Mouse (Mus musculus): Measurements from ENCODE around the gene Iqce.

The Iqce gene

DNA sequence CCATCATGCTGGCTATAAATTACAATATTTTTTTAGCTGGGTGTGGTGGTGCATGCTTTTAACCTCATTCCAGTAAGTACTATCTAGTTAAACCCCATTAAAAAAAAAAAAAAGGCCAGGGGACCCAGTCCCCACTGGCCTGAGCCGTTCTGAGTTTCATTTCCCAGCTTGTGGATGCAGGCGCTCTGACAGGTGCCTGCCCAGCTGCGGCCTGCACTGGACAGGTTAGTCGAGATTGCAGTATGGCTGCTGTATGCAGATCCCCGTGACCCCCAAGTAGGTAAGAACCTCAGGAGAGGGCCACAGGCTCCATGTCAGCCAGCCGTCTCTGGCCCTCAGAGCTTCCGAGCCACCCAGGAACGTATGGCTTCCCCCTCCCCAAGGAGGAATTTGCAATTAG, 40.8 kb downstream of the Iqce start:
- DNase-seq (ENCODE audit: low spot score) = no peak

DNA sequence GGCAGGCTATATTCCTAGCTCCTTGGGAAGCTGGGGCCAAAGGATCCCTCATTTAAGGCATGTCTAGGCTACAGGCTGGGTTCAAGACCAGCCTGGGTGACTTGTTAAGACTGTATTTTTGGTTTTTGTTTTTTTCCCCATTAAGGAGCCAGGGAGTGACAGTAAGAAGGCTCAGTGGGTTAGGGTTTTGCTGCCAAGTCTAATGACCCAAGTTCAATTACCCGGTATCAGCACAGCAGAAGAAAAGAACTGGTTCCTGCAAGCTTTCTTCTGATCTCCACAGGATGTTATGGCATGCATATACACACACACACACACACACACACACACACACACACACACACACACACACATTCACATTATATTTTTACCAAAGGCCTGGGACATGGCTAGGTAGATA, 41.8 kb downstream of the Iqce start:
- no peak for DNase-seq (ENCODE audit: low spot score)

GRCm38 (mm10) chr5:140659607-140660272, 42.4 kb downstream of the Iqce start:
- DNase-seq (ENCODE audit: low spot score) = no peak

DNA sequence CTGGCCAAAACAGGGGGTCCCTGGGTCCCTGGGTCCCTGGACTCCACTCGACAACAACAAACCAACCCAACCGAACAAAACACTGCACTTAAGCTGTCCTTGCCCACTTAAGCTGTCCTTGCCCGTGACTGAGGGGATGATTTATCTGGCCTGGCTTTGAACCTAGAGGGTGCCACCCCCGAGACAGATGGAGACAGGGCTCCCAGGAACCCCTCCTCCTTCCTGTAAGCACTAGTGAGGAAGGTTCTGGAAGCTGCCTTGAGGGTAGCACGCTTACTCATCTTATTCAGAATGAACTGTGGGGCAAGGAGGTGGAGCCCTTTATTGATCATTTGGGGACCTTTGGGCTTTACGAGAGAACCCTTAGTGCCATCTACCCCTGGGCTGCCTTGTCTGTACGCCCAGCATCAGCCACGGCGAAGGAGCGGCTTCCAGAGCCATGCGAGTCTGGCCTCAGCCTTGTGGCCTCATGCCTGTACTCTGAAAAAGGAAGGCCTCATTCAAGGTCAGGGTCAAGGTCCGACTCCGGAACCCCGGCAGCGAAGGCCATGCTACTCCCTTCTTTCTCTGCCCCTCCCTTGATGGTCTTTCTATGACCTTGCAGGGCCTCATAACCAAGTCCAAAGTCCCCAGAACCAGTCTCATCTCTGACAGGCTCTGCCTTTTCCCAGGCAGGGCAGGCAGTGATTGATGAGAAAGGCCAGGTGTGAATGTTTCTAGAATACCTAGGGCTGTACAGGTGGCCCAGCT, 47.9 kb downstream of the Iqce start:
- peak; percentile 69 for DNase-seq (ENCODE audit: low spot score)

- DNase-seq (ENCODE audit: low spot score) = no peak
Observed at GRCm38 (mm10) chr5:140652587-140652986, 49.6 kb downstream of the Iqce start.

DNA sequence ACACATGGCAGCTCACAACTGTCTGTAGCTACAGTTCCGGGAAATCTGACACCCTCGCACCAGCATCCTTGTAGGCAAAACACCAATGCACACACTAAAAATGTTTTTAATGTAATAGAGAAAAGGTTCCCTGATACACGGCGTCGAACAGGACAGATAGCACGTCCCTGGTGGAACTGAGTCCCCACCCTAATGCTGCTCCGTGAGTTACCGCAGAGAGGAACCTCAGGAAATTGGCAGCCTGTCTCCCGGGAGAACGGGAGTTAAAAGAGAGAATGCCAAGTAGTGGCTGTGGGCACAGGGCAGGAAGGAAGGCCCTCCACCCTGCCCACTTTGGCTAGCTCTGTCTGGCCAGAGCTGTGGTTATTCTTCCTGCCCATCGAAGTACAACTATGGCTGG, 50.9 kb downstream of the Iqce start:
- DNase-seq (ENCODE audit: low spot score) = no peak

- no peak for DNase-seq (ENCODE audit: low spot score)
Observed at GRCm38 (mm10) chr5:140649881-140650414, 52.2 kb downstream of the Iqce start.

- DNase-seq (ENCODE audit: low spot score) = peak; percentile 97
Observed at GRCm38 (mm10) chr5:140649101-140649667, 53.0 kb downstream of the Iqce start.

DNA sequence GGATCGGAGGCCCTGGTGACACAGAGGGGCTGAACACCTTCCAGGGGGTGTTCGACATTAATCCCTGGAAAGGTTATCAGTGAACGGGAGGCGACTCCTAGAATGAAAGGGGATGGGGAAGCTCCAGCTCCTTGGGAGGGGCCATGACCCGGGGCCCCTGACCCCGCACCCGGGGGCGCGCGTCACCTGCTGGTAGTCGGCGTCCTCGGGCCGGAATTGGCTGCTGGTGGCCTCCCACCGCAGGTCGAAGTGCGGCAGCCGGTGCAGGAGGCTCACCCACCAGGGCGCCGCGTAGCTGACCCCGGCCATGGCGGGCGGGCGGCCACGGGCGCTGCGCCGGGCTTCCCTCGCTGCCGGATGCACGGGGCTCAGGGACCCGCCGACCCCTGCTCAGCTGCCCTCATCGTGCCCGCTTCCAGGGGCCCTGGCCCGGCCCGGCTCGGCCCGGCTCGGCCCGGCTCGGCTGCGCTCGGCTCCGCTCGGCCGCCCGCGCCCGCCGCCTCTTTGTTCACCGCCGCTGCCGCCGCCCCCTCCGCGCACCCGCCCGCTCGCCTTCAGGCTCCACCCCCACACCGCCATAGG, 53.6 kb downstream of the Iqce start, which contains the start of gene Ttyh3:
Ttyh3 (minus strand) TSS at position 513 of the 582 bp plus-strand sequence.
- no peak for DNase-seq (ENCODE audit: low spot score)

GRCm38 (mm10) chr5:140647821-140648518, 54.2 kb downstream of the Iqce start:
- DNase-seq (ENCODE audit: low spot score) = no peak

DNA sequence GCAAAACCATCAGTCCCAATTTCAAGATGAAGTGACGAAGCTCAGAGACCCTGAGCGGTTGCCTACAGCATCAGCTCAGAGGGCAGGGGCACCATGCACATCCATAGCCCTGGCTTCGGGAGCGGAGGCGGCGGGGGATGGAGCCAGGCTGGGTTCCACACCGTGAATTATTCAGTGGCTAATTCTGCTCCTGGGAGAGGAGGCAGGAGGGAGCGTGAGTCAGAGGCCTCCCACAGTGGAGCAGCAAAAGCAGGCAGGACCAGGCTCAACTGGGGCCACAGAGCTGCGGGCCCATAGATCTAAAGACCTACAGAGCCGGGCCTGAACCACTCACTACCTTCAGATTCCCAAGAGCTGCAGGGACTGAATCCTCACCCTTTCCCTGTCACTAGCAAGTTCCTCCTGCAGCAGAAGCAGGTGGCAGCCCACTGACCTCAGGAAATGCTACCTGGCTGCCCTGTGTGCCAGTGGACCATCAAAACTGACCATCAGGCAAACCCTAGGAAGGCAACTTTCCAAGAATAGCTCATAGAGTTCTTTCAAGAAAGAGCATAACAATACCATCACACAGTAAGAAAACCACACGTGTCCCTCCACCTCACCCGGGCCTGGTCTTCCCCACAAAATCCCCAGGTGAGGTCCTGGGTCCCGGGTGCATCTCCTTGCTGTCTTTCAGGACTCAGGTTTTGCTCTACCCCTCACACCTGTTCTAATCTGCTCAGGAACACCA, 55.0 kb downstream of the Iqce start:
- no peak for DNase-seq (ENCODE audit: low spot score)

DNA sequence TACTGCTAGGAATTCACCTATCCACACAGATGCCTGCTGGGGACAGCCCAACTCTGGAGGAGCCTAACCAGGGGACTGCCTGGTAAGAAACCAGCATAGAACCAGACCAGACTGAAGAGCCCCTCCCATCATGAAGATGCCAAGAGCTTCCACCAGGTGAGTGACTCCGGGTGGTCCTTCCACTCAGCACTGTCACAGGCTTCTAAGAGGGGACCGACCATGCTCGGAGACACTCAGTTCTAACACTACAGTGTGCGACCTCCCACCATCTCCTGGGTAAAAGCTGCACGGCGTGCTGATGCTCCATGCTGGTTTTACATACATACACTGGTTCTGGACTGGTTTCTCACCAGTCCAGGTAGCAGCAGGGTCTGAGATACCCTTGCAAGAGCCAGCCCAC, 56.0 kb downstream of the Iqce start:
- DNase-seq (ENCODE audit: low spot score) = no peak

DNA sequence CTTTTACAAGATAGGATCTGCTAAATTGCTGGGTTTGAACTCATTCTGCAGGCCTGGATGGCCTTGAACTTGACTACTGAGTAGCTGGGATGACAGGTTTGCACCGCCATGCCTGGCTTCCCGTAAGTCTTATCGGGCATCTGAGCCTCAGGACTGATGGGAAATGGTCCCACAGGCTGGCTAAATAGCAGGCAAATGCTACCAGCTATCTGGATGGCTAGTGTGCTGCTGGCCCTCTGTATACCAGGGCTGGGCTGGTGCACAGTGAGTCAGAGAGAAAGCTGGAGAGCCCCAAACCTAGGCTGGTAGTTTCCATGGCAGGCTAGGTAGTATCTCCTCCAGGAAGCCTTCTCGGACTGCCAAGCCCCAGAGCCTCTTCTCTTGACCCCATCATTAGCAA, 56.7 kb downstream of the Iqce start:
- no peak for DNase-seq (ENCODE audit: low spot score)

GRCm38 (mm10) chr5:140644702-140645201, 57.4 kb downstream of the Iqce start:
- DNase-seq (ENCODE audit: low spot score) = no peak

DNA sequence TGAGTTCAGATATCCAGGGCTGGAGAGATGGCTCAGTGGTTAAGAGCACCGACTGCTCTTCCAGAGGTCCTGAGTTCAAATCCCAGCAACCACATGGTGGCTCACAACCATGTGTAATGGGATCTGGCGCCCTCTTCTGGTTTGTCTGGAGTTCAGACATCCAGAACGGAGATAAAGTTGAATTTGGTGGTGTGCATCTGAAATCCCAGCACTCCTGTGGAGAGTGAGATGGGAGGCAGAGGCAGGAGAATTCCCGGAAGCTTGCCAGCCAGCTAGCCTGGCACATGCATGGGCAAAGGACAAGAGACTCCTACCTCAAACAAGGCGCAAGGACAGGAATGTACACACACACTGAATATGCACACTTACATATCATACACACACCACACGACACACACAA, 57.9 kb downstream of the Iqce start:
- DNase-seq (ENCODE audit: low spot score) = no peak

- no peak for DNase-seq (ENCODE audit: low spot score)
Observed at GRCm38 (mm10) chr5:140642076-140642475, 60.1 kb downstream of the Iqce start.

DNA sequence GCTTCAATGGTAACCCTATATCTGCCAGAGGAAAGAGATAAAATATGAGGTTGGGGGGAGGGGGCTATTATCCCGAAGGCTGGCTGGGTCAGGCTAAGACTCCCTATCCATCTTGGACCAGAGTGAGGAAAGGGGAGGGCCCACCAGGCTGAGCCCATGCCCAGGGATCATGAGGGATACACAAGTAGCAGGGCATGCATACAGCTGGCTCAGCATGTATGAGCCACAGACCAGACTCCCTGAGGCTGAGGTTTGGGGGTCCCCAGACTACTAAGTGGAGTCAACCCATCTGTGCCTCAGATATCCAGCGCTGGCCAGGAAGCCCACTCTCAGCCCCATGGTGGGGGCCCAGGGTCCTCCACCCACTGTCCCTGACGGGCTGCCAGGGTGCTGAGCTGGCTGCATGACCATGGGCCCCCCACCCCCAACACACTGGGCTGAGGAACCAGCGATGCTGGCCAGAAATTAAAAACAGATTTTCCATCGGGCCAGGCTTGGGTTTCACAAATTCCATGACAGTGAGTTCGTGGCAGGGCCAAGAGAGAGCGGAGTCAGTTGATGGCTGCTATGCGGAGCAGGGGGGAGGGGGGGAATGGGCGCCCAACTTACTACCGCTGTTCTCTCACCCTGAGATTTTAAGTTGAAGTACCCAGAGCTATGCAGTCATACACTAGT, 60.8 kb downstream of the Iqce start:
- no peak for DNase-seq (ENCODE audit: low spot score)

DNA sequence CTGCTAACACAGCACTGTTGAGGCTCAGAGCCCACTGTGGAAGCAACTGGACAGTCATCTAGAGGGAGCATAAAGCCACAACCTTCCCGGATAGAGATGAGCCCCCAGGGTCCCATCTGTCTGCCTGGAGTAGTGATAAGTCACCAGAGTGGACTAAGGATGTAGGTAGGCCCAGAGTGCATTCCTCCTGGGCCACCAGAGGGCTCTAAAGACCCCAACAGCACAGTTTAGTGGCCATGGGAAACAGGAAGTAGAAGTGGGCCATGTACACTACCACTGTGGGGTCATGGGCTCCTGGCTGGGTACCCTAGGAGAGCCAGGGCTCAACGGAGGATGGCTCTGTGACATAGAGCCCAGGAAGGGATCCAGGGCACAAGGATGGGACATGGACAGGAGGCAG, 61.4 kb downstream of the Iqce start:
- DNase-seq (ENCODE audit: low spot score) = no peak

GRCm38 (mm10) chr5:140639871-140640270, 62.3 kb downstream of the Iqce start:
- no peak for DNase-seq (ENCODE audit: low spot score)

DNA sequence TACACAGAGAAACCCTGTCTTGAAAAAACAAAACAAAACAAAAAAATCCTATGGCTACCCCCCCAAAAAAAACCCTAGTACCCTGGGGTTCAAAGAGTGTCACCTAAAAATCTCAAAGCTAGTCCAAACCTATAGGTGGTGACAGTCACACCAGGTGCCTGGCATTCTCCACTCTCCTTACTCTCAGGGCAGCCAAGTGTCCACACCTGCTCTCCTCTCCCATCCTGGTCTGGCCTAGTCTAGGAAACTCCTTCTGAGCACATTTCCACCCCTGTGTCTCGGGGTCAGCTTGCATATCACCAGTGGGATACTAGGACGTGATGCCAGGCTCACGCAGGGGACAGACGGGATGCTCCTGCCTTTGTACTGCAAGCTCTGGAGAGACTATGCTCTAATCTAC, 62.9 kb downstream of the Iqce start:
- DNase-seq (ENCODE audit: low spot score) = no peak

DNA sequence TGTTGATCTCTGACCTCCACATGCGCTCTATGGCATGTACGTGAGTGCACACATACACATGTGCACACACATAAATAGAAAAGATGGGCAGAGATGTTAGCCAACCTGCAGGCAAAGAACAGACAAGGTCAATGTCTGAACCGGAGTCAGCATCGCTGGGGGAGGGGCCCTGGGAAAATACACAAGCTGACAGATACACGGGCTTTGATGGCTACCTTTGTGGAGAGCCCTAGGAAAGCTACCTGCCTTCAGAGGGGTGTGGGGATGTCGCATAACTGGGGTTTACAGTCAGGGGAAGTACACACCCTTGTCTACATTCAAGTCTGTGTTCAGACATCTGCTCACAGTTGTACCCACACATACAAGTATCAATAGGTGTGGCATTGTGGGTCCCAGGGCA, 63.7 kb downstream of the Iqce start:
- no peak for DNase-seq (ENCODE audit: low spot score)

Measured in ovary, adult 18-20 months (tissue).